Mouse (Mus musculus) left cerebral cortex, adult 9 months (tissue): ENCODE data around the gene Slc22a30.
"Not testable (repeated sequence)": the region's sequence is repeated elsewhere in the genome, so short reads cannot be mapped to it uniquely, and the experiment has no call there.

ENCODE experiments used
- DNase-seq, 2 experiments: peaks; one replicate each; pipeline ENCODE4 v3.0.0; 2022; ENCODE audit warnings: low spot score in 2 of 2

The Slc22a30 gene

GRCm38 (mm10) chr19:8405011-8405410 lies at the start of gene Slc22a30:
Gene Slc22a30, minus strand, starts transcription at chr19:8405111.
- not testable (repeated sequence) for DNase-seq

GRCm38 (mm10) chr19:8448321-8448720 lies 43.4 kb upstream of the Slc22a30 start:
- DNase-seq, result no peak

GRCm38 (mm10) chr19:8447516-8447915 lies 42.6 kb upstream of the Slc22a30 start:
- DNase-seq, result no peak

- no peak for DNase-seq
Observed at GRCm38 (mm10) chr19:8431051-8431662, 26.2 kb upstream of the Slc22a30 start.

- not testable (repeated sequence) for DNase-seq
Observed at GRCm38 (mm10) chr19:8407290-8408021, 2.5 kb upstream of the Slc22a30 start.
